Mouse (Mus musculus) thymus, adult 18-20 months (tissue): Measurements from ENCODE around the gene Ppp1r9b.
A peak's percentile ranks its signal among the peaks of the same experiment; 100 is the strongest.
"Not testable (repeated sequence)": the region's sequence is repeated elsewhere in the genome, so short reads cannot be mapped to it uniquely, and the experiment has no call there.

Source experiments
- DNase-seq, 2 experiments: peaks; one replicate each; pipeline ENCODE4 v3.0.0; 2022; ENCODE audit warnings: mixed read lengths in 2 of 2

Ppp1r9b gene

DNA sequence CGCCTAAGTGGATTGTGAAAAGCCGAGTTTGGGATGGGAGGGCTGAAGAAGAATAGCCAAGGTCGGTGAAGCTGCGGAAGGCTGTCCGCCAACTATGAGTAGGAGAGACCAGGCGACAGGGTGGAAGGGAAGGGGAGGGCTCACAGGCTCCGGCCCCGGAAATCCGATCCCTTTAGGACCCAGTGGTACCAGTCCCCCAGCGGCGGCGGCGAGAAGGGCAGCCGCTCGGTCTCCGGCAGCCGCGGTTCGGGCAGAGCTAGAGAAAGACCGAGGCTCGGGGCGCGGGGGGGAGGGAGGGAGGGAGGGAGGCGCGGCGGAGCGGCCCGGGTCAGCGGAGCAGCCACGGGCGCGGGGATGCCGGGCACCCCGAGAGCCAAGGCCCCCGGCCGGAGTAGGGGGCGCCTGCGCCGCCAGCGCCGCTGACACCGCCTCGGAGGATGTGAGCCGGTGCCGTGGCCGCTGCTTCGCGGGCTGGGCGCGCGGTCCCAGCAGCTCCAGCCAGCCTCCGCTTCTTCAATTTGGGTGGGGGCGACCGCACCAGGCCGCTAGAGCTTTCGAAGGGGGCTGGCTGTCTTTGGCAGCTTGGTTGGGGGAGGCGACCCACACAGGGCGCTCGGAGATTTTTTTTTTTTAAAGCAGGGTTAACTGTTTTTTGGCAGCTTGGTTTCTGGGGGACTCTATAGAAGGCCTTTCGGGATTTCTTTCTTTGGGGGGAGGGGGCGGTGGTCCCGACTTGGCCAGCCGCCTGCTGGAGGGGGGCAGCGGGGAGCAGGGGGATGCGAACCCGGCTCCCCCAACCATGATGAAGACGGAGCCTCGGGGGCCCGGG lies at the start of gene Ppp1r9b:
Gene Ppp1r9b (plus strand): TSS at position 287 of the 829 bp plus-strand sequence.
- DNase-seq = peak; percentile 85 to 86

DNA sequence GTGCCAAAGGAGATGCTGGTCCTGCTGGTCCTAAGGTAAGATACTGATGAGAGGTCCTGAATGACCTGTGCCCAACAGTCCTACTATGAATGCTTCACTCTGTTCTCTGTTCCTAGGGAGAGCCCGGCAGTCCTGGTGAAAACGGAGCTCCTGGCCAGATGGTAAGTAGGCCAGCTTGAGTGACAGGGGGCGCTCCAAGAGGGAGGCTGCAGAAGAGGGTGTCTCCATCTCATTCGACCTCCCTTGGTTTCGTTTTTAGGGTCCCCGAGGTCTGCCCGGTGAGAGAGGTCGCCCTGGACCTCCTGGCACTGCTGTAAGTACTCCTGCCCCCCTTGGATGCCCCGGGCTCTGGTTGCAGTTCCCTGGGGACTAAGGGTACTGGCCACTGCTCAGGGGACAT lies 49.7 kb upstream of the Ppp1r9b start:
- DNase-seq = no peak

DNA sequence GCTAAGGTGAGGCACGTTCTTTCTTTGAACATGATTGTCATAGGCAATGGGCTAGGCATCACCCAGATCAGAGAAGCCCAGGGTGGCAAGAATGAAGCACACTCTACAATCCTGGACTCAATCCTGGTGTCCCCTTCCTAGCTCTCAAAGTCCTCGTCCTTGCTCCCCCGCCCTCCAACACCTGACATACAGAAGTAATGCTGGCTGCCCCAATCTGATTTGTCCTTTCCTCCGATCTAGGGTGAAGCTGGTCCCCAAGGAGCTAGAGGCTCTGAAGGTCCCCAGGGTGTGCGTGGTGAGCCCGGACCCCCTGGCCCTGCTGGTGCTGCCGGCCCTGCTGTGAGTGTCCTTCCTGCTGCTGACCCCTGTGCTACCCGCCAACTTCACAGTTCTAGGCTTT lies 49.1 kb upstream of the Ppp1r9b start:
- no peak for DNase-seq

DNA sequence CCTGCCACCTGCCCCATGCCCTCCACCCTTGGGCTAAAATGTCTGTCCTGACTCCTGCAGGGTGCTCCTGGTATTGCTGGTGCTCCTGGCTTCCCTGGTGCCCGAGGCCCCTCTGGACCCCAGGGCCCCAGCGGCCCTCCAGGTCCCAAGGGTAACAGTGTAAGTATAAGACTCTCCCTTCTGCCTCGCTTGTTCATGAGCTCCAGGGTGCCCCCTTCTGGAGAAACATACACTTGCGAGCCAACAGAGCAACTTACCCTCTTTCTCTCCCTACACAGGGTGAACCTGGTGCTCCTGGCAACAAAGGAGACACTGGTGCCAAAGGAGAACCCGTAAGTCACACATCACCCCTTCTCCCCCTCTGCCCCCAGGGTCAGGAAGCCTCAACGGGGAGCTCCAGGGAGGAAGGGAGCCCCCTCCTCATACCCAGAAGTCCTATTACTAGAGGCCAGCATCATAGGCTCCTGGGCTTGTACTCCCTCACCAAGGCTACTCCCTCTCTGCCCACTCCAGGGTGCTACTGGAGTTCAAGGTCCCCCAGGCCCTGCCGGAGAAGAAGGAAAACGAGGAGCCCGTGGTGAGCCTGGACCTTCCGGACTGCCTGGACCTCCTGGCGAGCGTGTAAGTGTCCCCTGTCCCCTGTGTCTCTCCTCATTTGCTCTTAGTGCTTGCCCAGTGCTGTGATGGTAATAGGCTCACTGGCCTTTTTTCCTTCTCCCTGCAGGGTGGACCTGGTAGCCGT lies 48.4 kb upstream of the Ppp1r9b start:
- no peak for DNase-seq

DNA sequence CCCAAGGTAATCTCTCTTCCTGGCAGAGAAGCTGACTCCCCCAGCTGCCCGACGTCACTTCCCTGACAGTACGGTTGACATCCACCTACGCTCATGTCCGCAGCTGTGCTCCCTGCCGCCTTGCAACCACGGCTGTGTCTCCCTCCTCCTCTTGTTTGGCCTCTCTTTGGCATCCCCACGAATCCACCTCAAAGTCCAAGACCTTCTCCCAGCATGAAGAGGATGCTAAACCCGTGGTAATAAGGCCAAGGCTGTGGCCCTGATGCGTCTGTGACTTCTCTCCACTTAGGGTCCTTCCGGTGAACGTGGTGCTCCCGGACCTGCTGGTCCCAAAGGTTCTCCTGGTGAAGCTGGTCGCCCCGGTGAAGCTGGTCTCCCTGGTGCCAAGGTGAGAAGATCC lies 47.8 kb upstream of the Ppp1r9b start:
- DNase-seq = no peak

DNA sequence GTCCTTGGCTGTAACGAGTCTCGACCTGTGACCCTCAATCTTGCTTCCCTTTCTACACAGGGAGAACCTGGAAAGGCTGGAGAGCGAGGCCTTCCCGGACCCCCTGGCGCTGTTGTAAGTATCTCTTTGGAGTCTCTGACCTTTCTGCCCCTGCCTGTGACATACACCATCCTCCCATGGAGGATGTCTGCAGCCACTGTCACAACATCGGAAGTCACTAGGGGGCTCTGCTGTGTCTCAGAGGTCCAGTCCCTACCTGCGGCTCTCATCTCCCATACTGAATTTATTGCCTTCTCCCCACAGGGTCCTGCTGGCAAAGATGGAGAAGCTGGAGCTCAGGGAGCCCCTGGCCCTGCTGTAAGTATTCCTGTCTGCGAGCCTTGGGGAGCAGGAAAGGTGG lies 46.5 kb upstream of the Ppp1r9b start:
- no peak for DNase-seq

DNA sequence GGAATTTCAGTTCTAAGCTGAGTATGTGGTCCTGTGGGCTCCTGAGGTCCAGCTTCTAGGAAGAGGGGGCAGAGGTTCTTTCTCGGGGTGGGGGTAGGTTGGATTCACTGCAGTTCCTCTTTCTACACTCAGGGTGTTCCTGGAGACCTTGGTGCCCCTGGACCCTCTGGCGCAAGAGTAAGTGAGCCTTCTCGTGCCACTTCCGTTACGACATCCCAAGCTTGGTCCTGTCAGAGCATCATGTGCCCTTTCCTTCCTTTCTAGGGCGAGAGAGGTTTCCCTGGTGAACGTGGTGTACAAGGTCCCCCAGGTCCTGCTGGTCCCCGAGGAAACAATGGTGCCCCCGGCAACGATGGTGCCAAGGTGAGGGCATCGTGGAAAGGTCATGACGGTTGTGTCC lies 45.6 kb upstream of the Ppp1r9b start:
- no peak for DNase-seq

DNA sequence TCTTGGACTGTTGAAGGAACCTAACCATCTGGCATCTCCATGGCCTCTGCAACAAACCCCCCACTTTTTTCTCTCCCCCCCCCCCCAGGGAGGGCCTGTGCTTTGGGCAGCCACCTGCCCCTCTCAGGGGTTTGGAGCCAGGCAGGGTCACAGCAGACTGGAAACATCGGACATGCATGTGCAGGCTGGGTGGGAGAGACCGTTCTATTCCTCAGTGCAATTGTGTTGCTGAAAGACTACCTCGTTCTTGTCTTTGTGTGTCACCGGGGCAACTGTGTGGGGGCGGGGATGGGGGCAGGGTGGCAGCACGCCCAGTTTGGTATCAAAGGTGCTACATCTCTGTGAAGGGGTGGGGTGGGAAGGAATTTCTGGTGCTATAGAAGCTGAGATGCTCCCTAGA lies 38.7 kb upstream of the Ppp1r9b start:
- DNase-seq = no peak

DNA sequence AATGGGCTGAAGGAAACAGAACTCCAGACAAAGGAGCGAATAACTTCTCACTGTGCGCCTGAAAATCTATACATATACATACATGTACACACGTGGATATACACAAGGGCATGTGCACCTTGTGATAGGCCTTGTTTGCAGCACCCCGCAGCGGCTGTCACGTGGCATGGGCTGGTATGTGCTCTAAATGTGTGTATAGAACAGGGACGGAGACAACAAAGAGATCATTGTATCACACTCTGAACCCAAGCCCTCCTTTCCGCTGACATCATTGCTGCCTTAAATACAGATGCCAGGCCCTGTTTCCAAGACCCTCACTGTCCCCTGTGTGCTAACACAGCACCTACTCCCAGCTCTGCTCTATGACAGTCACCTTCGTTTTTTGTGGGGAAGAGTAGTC lies 35.7 kb upstream of the Ppp1r9b start:
- DNase-seq = no peak

DNA sequence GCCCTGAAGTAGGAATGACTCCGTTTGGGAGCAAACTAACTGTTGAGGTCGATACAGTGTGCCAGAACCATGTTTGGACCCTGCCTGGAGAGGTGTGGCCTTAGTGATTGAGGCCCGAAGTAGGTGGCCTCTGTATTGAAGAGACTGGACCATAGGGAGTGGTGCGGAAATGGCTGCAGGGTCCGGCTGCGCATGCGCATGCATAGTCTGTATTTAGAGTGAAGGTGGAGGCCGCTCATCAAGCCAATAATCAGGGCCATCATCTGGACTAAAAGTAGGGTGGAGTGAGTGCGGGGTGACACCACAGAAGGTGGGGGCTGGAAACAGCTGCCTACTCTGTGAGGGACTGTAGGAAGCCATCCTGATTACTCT lies 33.2 kb upstream of the Ppp1r9b start:
- no peak for DNase-seq

DNA sequence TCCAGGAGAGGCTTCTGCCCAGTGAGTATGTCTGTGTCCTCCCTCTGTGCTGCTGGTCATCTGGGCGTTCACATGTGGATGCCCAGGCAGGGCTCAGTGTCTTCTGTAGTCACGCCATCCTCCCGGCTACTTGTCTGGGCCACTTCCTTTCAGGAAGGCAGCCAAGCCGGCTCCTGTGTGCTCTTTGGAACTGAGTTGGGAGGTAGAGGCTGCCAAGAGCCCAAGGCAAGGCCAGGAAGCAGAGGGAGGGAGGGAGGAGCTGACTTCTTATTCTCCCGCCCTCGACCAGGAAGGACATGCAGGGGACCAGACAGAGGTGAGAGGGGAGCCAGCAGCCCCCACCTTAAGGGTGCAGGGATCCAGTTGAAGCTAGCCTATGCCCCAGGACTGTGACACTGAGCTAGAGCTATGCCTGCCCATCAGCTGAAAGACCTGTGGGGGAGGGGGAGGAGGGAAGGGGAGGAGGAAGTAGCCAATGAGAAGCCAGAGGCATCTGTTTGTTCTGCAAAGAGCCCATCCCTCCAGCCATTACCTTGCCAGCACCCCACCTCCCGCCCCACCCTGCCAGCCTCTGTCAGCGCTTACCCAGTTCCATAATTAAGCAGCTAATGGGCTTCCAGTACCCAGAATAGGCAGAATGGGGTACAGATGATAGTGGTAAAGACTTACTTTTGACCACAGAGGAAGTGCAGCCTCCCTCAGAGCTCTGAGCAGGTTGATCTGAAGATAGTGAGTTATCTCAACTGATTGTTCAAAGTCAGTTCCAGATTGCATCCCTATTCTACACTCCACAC lies 32.6 kb upstream of the Ppp1r9b start:
- DNase-seq = no peak

DNA sequence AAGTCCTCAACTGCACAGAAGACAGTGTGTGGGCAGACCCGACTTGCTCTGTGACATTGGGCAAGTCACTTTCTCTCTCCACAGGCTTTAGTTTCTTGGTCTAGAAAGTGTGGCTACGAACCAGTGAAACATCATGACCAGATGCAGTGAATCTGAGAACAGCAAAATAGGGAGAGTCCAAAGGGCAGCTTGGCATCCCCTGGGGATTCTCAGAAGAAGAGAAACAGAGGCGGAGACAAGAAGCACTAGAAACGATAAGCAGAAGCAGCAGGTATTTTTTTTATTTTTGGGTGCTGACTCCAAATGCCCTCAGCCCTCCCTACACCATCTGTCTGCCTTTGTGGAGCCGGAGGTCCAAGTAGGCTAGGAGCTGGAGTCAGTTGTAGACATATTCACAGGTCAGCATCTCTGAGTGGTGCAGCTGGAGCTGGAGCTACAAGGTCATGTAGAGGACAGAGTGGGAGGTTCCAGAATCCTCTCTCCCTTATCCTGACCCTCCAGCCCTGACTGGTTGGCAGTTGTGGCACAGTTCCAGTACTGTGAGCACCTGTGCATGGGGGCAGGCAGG lies 28.2 kb upstream of the Ppp1r9b start:
- DNase-seq = no peak

DNA sequence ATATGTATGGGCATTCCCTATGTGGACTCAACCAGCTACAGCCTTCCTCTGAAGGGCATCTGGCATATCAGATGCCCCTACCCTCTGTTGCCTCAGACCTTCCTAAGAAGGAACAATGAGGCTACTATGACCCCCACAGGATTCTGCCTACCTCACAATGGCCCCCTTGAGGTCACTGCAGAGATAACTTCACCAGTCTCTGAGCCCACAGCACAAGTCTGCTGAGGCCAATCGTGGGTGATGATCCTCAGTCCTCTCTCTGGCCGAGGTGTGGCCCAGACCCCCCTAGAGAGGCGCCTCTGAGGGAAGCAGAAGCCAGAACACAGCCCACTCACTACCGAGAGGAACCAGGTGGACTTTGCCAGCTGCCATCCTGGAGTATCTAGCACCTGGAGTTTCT lies 23.4 kb upstream of the Ppp1r9b start, which contains the start of gene Hils1:
Gene Hils1 (plus strand): TSS at position 175 of the 400 bp plus-strand sequence.
- no peak for DNase-seq

DNA sequence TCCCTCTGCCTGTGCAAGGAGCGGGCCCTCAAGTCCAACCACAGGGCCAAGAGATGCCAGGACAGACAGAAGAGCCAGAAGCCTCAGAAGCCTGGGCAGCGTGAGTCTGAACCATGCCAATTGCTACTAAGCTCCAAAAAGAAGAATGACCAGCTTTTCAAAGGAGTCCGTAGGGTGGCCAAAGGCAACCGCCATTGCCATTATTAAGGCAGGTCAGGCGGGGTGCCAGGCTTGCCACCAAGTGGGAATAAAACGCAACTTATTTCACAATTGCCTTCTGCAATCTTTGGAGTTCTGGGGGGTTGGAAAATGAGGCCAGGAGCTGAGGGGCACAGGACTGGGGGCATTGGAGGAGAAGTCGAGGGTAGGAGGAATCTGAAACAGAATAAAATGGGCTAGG lies 22.6 kb upstream of the Ppp1r9b start:
- DNase-seq = no peak

DNA sequence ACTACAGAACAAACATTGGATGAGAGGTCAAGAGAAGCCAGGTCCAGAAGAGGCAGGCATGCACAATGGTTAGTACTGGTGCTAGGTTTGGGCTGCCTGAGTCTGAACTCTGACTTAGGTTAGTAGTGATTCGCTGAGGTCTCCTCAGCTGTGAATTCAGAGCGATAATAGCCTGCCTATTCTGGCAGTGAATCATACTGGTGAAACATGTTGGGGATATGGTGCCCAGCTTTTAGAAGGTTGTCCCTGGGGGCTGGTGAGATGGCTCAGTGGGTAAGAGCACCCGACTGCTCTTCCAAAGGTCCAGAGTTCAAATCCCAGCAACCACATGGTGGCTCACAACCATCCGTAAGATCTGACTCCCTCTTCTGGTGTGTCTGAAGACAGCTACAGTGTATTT lies 21.1 kb upstream of the Ppp1r9b start:
- not testable (repeated sequence) for DNase-seq

DNA sequence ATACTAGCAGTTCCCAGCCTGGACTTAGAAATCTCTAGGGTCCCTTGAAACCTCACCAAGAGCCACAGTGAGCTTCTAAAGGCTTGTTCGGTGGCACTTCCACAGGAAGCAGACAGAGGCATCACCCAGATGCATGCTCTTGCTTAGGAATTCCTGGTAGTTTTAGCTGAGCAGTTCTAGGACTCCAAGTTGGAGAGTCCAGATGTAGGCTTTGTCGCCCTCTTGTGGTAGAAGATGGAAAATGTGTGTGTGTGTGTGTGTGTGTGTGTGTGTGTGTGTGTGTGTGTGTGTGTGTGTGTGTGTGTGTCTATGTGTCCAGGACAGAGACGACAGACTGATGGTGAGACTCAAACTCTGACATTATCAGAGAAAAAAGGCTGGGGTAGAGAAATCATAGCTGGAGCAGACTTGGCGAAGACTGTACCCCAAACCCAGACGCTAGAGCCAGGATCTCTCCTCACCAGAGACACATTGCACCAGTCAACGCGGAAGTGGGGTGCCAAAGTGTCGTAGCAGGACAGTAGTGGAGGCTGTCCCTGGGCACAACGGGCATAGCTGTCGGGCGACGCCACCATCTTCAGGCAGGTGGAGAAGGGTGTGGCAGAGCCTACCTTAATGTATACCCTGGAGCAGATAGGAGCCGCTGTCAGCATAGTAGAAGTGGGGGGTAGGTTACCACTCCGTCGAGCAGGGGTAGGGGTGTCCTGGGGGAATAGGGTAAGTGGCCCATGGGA lies 20.5 kb upstream of the Ppp1r9b start:
- no peak for DNase-seq

DNA sequence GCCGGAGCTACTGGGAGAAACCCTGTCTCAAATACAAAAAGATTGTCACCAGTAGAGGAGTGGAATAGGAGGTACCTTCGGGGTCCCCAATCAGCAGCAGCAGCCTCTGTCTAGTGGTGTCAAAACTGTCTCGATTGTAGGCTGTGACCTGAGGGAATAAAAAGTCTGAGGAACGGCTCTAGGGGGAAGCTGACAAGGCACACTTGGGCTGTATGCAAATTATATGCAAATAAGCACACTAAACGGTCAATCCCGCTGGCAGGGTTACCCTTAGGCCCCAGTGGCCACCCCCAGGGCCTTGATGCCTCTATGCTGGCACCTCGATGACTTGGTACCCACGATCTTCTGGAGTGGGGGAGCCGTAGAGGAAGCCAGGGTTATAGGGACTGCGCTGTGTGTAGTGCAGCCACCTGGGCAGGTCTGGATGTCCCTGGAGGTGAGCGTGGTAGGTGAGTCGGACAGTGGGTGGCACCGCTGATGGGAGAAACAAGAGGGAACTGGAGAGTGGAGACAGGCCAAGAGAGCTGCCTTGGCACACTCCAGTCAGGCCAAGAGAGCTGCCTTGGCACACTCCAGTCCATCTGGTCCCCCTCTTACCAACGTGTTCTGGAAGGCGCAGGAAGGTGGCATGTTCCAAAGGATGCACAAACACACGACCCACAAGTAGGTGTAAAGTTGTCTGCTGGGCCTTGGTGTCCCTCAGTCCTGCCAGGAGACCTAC lies 18.8 kb upstream of the Ppp1r9b start:
- no peak for DNase-seq

DNA sequence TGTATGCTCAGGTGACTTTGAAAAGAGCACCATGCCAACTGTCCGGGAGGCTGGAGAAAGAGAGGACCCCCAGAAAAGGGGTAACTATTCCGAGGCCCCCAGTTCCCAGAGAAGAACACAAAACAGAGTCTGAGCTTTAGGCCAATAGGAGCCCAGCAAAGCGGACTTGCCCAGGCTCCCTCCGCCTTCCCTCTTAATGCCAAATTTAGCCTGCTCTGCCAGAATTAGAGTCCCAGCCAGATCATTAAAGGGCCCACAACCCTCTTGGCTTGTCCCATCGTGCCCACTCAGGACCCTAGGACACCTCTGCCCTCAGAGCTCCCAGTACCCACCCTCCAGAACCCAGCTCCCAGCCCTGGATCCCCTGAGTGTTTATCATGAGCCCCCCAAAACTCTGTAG lies 17.9 kb upstream of the Ppp1r9b start:
- no peak for DNase-seq

DNA sequence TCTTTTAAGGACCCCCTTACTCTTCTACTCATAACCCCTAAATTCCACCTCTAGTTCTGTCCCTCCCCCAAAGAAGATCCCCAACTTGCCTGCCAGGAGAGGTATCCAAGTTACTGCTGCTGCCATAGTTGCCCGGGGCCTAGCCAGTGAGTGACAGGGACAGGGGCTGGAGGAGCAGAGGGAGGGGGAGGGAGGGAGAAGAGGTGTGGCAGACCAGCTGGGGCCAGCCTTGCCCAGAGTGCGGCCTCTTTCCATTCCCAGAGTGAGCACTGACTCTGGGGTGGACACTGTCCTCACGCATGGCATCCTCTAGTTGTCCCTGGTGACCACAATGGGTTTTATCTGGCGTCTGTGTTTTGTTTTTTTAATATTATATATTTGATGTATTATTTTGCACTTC lies 17.5 kb upstream of the Ppp1r9b start:
- no peak for DNase-seq

DNA sequence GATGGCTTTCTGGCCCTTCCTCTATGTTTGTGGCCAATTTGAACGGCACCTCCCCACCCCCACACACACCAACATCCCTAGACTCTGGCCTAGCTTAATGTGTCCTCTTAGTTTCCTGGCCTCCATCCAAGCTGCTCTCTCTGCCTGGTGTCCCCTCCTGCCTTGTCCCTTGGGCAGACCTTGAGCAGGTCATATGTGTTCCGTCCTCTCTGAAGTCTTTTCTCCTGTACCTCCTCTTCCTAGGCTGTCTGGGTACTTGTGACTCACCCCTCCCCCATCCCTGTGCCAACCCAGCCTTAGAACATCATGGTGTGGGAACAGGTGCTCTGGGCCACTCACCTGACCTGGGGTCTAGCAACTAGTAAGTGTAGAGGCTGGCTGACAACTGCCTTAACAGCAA lies 15.9 kb upstream of the Ppp1r9b start:
- no peak for DNase-seq

DNA sequence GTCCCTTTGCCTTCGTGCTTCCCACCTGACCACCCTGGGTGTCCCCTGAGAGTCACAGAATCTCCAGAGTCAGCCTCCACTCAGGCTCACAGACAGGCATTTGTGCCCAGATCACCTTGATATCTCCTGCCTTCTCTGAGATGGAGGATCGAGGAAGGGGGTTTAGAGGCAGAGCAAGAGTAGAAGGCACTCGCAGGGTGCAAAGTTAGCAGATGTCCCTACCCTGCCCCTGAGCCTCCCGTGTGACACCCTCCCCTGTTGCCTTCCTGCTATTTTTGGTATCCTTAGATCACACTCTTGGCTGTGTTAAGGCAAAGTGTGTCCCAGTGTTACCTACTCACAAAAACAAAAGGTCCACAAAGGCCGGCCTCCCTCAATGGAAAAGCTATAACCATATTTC lies 14.6 kb upstream of the Ppp1r9b start, which contains the start of gene Sgca:
Gene Sgca (minus strand): TSS at position 129 of the 400 bp plus-strand sequence.
- DNase-seq = no peak
